Mouse (Mus musculus): Measurements from ENCODE around the gene Tut1. TPM values are rescaled to one million over a fixed set of nuclear protein-coding genes. Genes with fewer than 3 reads are reported as not detected.
A peak's percentile ranks its signal among the peaks of the same experiment; 100 is the strongest.
"Not testable (repeated sequence)": the region's sequence is repeated elsewhere in the genome, so short reads cannot be mapped to it uniquely, and the experiment has no call there.

Tut1 gene
- polyA plus RNA-seq, 1 experiment from 2014 or later, result 19.9 TPM

GRCm38 (mm10) chr19:8994813-8995607 is 41.4 kb downstream of the Tut1 start:
- no peak overlapping the region for H3K27ac ChIP-seq
- 72% methylated on average over 10 of the region's 10 CpGs for WGBS
- ATAC-seq (replicated peaks; ENCODE audit: low FRiP score, low read depth), result no peak

GRCm38 (mm10) chr19:8996601-8997000 is 43.0 kb downstream of the Tut1 start:
- Histone ChIP-seq H3K9ac (ENCODE audit: low read depth, low read length) (no peak overlapping the region), H3K4me1 (replicated peaks; ENCODE audit: insufficient read depth, low read length) (peaks cover 38% of the 10 kb centered on the region; the same call in 1 of the 2 replicates), H3K9me3 (replicated peaks; ENCODE audit: low read length) (no peaks in the 10 kb centered on the region), H3K27ac (no peak overlapping the region), H3K4me2 (ENCODE audit: low read length) (no peak overlapping the region), H3K4me3 (replicated peaks; ENCODE audit: low read depth, low read length) (no peak overlapping the region), H3K36me3 (ENCODE audit: insufficient read depth, low read length) (peaks cover 7% of the 10 kb centered on the region; the same call in 1 of the 2 replicates), H3K27me3 (ENCODE audit: insufficient read depth, low read length) (no peaks in the 10 kb centered on the region)
- DNase-seq (ENCODE audit: low spot score) (no peak), ATAC-seq (replicated peaks; ENCODE audit: low FRiP score, low read depth) (no peak)
- whole genome bisulfite sequencing, result 98% methylated on average over 6 of the region's 6 CpGs
- TF ChIP-seq CTCF (IDR thresholded peaks at IDR 0.05; ENCODE audit: low read depth), result no peak

More at GRCm38 (mm10) chr19:8994813-8995607, 41.4 kb downstream of the Tut1 start:
- Histone ChIP-seq H3K9me3 (replicated peaks; ENCODE audit: low read length) (no peaks in the 10 kb centered on the region), H3K4me1 (replicated peaks; ENCODE audit: insufficient read depth, low read length) (peaks cover 39% of the 10 kb centered on the region; the same call in 1 of the 2 replicates), H3K4me3 (replicated peaks; ENCODE audit: low read depth, low read length) (no peak overlapping the region), H3K4me2 (ENCODE audit: low read length) (no peak overlapping the region), H3K27me3 (ENCODE audit: insufficient read depth, low read length) (no peaks in the 10 kb centered on the region), H3K36me3 (ENCODE audit: insufficient read depth, low read length) (no peaks in the 10 kb centered on the region), H3K9ac (ENCODE audit: low read depth, low read length) (no peak overlapping the region)
- TF ChIP-seq CTCF (IDR thresholded peaks at IDR 0.05; ENCODE audit: low read depth), result no peak
- DNase-seq (ENCODE audit: low spot score), result no peak

GRCm38 (mm10) chr19:8997546-8997945 is 43.9 kb downstream of the Tut1 start:
- Histone ChIP-seq H3K36me3 (ENCODE audit: insufficient read depth, low read length) (peaks cover 16% of the 10 kb centered on the region; the same call in 1 of the 2 replicates), H3K9me3 (replicated peaks; ENCODE audit: low read length) (no peaks in the 10 kb centered on the region), H3K27ac (peak overlapping the region; percentile 80), H3K27me3 (ENCODE audit: insufficient read depth, low read length) (no peaks in the 10 kb centered on the region), H3K4me1 (replicated peaks; ENCODE audit: insufficient read depth, low read length) (peaks cover 29% of the 10 kb centered on the region; the same call in 1 of the 2 replicates), H3K4me2 (ENCODE audit: low read length) (no peak overlapping the region), H3K9ac (ENCODE audit: low read depth, low read length) (no peak overlapping the region), H3K4me3 (replicated peaks; ENCODE audit: low read depth, low read length) (no peak overlapping the region)
- DNase-seq (ENCODE audit: low spot score) (peak; percentile 76), ATAC-seq (replicated peaks; ENCODE audit: low FRiP score, low read depth) (peak; percentile 87)
- WGBS, result 46% methylated on average over 4 of the region's 4 CpGs
- TF ChIP-seq CTCF (IDR thresholded peaks at IDR 0.05; ENCODE audit: low read depth), result no peak; the same call in 1 of the 2 replicates

GRCm38 (mm10) chr19:8998546-8998945 is 44.9 kb downstream of the Tut1 start:
- H3K27me3 ChIP-seq (ENCODE audit: insufficient read depth, low read length), result no peaks in the 10 kb centered on the region
- ATAC-seq (replicated peaks; ENCODE audit: low FRiP score, low read depth) (no peak), DNase-seq (ENCODE audit: low spot score) (no peak)
- H3K36me3 ChIP-seq (ENCODE audit: insufficient read depth, low read length), result peaks cover 22% of the 10 kb centered on the region
- peak overlapping the region; percentile 80 for H3K27ac ChIP-seq
- no peak overlapping the region for H3K4me2 ChIP-seq (ENCODE audit: low read length)
- peaks cover 23% of the 10 kb centered on the region; the same call in 1 of the 2 replicates for H3K4me1 ChIP-seq (replicated peaks; ENCODE audit: insufficient read depth, low read length)
- no peaks in the 10 kb centered on the region for H3K9me3 ChIP-seq (replicated peaks; ENCODE audit: low read length)
- TF ChIP-seq CTCF (IDR thresholded peaks at IDR 0.05; ENCODE audit: low read depth), result no peak
- no peak overlapping the region for H3K4me3 ChIP-seq (replicated peaks; ENCODE audit: low read depth, low read length)
- no peak overlapping the region for H3K9ac ChIP-seq (ENCODE audit: low read depth, low read length)
- 83% methylated on average over 6 of the region's 6 CpGs for WGBS

GRCm38 (mm10) chr19:8999223-8999622 is 45.6 kb downstream of the Tut1 start:
- Histone ChIP-seq H3K4me1 (replicated peaks; ENCODE audit: insufficient read depth, low read length) (peaks cover 23% of the 10 kb centered on the region; the same call in 1 of the 2 replicates), H3K27me3 (ENCODE audit: insufficient read depth, low read length) (no peaks in the 10 kb centered on the region), H3K36me3 (ENCODE audit: insufficient read depth, low read length) (peaks cover 27% of the 10 kb centered on the region), H3K4me2 (ENCODE audit: low read length) (no peak overlapping the region), H3K9me3 (replicated peaks; ENCODE audit: low read length) (no peaks in the 10 kb centered on the region), H3K9ac (ENCODE audit: low read depth, low read length) (no peak overlapping the region), H3K27ac (0 out of 2 replicates have a peak overlapping the region, but pooled peaks have one; percentile 80), H3K4me3 (replicated peaks; ENCODE audit: low read depth, low read length) (no peak overlapping the region)
- no peak for DNase-seq (ENCODE audit: low spot score)
- WGBS, result 69% methylated on average over 4 of the region's 4 CpGs
- no peak for ATAC-seq (replicated peaks; ENCODE audit: low FRiP score, low read depth)
- no peak for TF ChIP-seq CTCF (IDR thresholded peaks at IDR 0.05; ENCODE audit: low read depth)

GRCm38 (mm10) chr19:9006915-9007314 is 53.3 kb downstream of the Tut1 start:
- not testable (repeated sequence) for ATAC-seq (replicated peaks; ENCODE audit: low FRiP score, low read depth); H3K9ac ChIP-seq (ENCODE audit: low read depth, low read length); H3K27ac ChIP-seq; H3K4me1 ChIP-seq (replicated peaks; ENCODE audit: insufficient read depth, low read length); H3K27me3 ChIP-seq (ENCODE audit: insufficient read depth, low read length); H3K9me3 ChIP-seq (replicated peaks; ENCODE audit: low read length); H3K4me3 ChIP-seq (replicated peaks; ENCODE audit: low read depth, low read length); DNase-seq (ENCODE audit: low spot score); H3K4me2 ChIP-seq (ENCODE audit: low read length)
- H3K36me3 ChIP-seq (ENCODE audit: insufficient read depth, low read length), result peaks cover 23% of the 10 kb centered on the region; the same call in 1 of the 2 replicates
- 98% methylated on average over 2 of the region's 2 CpGs for WGBS

Other genes with a start within 250 kb of the Tut1 start
- gene Slc3a2, start 230.5 kb upstream of the Tut1 start, polyA plus RNA-seq (2015; fragmentation: Nextera tagmentation; extraction: Ambion mirVana), result 151 and 158 TPM in 2 replicates
- gene Wdr74, start 218.0 kb upstream of the Tut1 start, polyA plus RNA-seq (2015; fragmentation: Nextera tagmentation; extraction: Ambion mirVana), result 71.3 and 77.7 TPM in 2 replicates
- gene 1700092M07Rik, start 213.1 kb upstream of the Tut1 start, polyA plus RNA-seq (2015; fragmentation: Nextera tagmentation; extraction: Ambion mirVana), result 0.75 and 1.1 TPM in 2 replicates
- gene Stx5a, start 212.4 kb upstream of the Tut1 start, polyA plus RNA-seq (2015; fragmentation: Nextera tagmentation; extraction: Ambion mirVana), result 105 and 115 TPM in 2 replicates
- gene Nxf1, start 196.8 kb upstream of the Tut1 start, polyA plus RNA-seq (2015; fragmentation: Nextera tagmentation; extraction: Ambion mirVana), result 114 and 123 TPM in 2 replicates
- gene Tmem223, start 182.9 kb upstream of the Tut1 start, polyA plus RNA-seq (2015; fragmentation: Nextera tagmentation; extraction: Ambion mirVana), result 248 and 286 TPM in 2 replicates
- 103 and 113 TPM in 2 replicates for gene Tmem179b, start 179.4 kb upstream of the Tut1 start, polyA plus RNA-seq (2015; fragmentation: Nextera tagmentation; extraction: Ambion mirVana)
- 28.4 and 28.6 TPM in 2 replicates for gene Taf6l, start 167.4 kb upstream of the Tut1 start, polyA plus RNA-seq (2015; fragmentation: Nextera tagmentation; extraction: Ambion mirVana)
- gene Polr2g, start 155.3 kb upstream of the Tut1 start, polyA plus RNA-seq (2015; fragmentation: Nextera tagmentation; extraction: Ambion mirVana), result 185 and 187 TPM in 2 replicates
- gene Zbtb3, start 151.3 kb upstream of the Tut1 start, polyA plus RNA-seq (2015; fragmentation: Nextera tagmentation; extraction: Ambion mirVana), result 3.6 TPM in 2 replicates
- 32.2 and 35.9 TPM in 2 replicates for gene Ttc9c, start 134.5 kb upstream of the Tut1 start, polyA plus RNA-seq (2015; fragmentation: Nextera tagmentation; extraction: Ambion mirVana)
- 5.5 and 6.3 TPM in 2 replicates for gene Hnrnpul2, start 133.8 kb upstream of the Tut1 start, polyA plus RNA-seq (2015; fragmentation: Nextera tagmentation; extraction: Ambion mirVana)
- gene AC129217.1, start 124.1 kb upstream of the Tut1 start, polyA plus RNA-seq (2015; fragmentation: Nextera tagmentation; extraction: Ambion mirVana), result not detected in 2 replicates
- 57.0 and 60.1 TPM in 2 replicates for gene Bscl2, start 116.4 kb upstream of the Tut1 start, polyA plus RNA-seq (2015; fragmentation: Nextera tagmentation; extraction: Ambion mirVana)
- 1.5 and 1.6 TPM in 2 replicates for gene Gng3, start 114.7 kb upstream of the Tut1 start, polyA plus RNA-seq (2015; fragmentation: Nextera tagmentation; extraction: Ambion mirVana)
- 0.85 and 1.1 TPM in 2 replicates for gene Lrrn4cl, start 103.1 kb upstream of the Tut1 start, polyA plus RNA-seq (2015; fragmentation: Nextera tagmentation; extraction: Ambion mirVana)
- 195 and 206 TPM in 2 replicates for gene Ubxn1, start 82.4 kb upstream of the Tut1 start, polyA plus RNA-seq (2015; fragmentation: Nextera tagmentation; extraction: Ambion mirVana)
- 94.5 and 97.4 TPM in 2 replicates for gene Uqcc3, start 72.9 kb upstream of the Tut1 start, polyA plus RNA-seq (2015; fragmentation: Nextera tagmentation; extraction: Ambion mirVana)
- 69.8 and 70.8 TPM in 2 replicates for gene Lbhd1, start 70.1 kb upstream of the Tut1 start, polyA plus RNA-seq (2015; fragmentation: Nextera tagmentation; extraction: Ambion mirVana)
- not detected in 2 replicates for gene Gm49403, start 69.9 kb upstream of the Tut1 start, polyA plus RNA-seq (2015; fragmentation: Nextera tagmentation; extraction: Ambion mirVana)
- 69.0 and 76.7 TPM in 2 replicates for gene 1810009A15Rik, start 65.0 kb upstream of the Tut1 start, polyA plus RNA-seq (2015; fragmentation: Nextera tagmentation; extraction: Ambion mirVana)
- gene Gm49416, start 64.9 kb upstream of the Tut1 start, polyA plus RNA-seq (2015; fragmentation: Nextera tagmentation; extraction: Ambion mirVana), result not detected in 2 replicates
- 27.4 and 29.8 TPM in 2 replicates for gene Ints5, start 60.8 kb upstream of the Tut1 start, polyA plus RNA-seq (2015; fragmentation: Nextera tagmentation; extraction: Ambion mirVana)
- 74.6 and 80.9 TPM in 2 replicates for gene Ganab, start 55.8 kb upstream of the Tut1 start, polyA plus RNA-seq (2015; fragmentation: Nextera tagmentation; extraction: Ambion mirVana)
- gene B3gat3, start 33.5 kb upstream of the Tut1 start, polyA plus RNA-seq (2015; fragmentation: Nextera tagmentation; extraction: Ambion mirVana), result 44.0 and 45.1 TPM in 2 replicates
- gene Rom1, start 24.5 kb upstream of the Tut1 start, polyA plus RNA-seq (2015; fragmentation: Nextera tagmentation; extraction: Ambion mirVana), result 5.7 and 6.0 TPM in 2 replicates
- 25.5 and 26.2 TPM in 2 replicates for gene Eml3, start 24.3 kb upstream of the Tut1 start, polyA plus RNA-seq (2015; fragmentation: Nextera tagmentation; extraction: Ambion mirVana)
- 103 and 116 TPM in 2 replicates for gene Mta2, start 12.0 kb upstream of the Tut1 start, polyA plus RNA-seq (2015; fragmentation: Nextera tagmentation; extraction: Ambion mirVana)
- 328 and 354 TPM in 2 replicates for gene Eef1g, start 13.2 kb downstream of the Tut1 start, polyA plus RNA-seq (2015; fragmentation: Nextera tagmentation; extraction: Ambion mirVana)
- gene Ahnak, start 35.4 kb downstream of the Tut1 start, polyA plus RNA-seq (2015; fragmentation: Nextera tagmentation; extraction: Ambion mirVana), result 22.5 and 27.5 TPM in 2 replicates
- gene Scgb1a1, start 134.1 kb downstream of the Tut1 start, polyA plus RNA-seq (2015; fragmentation: Nextera tagmentation; extraction: Ambion mirVana), result not detected in 2 replicates
- 13.4 and 14.6 TPM in 2 replicates for gene Asrgl1, start 181.8 kb downstream of the Tut1 start, polyA plus RNA-seq (2015; fragmentation: Nextera tagmentation; extraction: Ambion mirVana)

Measured in kidney, postnatal 0 days (tissue).